Mouse (Mus musculus) lung, adult 2 months (tissue): ENCODE results near the gene Nedd4. TPM values are rescaled to one million over a fixed set of nuclear protein-coding genes. Genes with fewer than 3 reads are reported as not detected.
"Not testable (repeated sequence)": the region's sequence is repeated elsewhere in the genome, so short reads cannot be mapped to it uniquely, and the experiment has no call there.

Source experiments
- DNase-seq: peaks from one replicate; pipeline ENCODE4 v3.0.0; 2022
- H3K4me1 ChIP-seq: fragments of 200-500 bp; 2 replicates; pipeline ENCODE4 v1.6.1; 2011; ENCODE audit warnings: low read length; ENCODE audit not compliant: control insufficient read depth, insufficient read depth
- H3K4me3 ChIP-seq: fragments of 200-500 bp; replicated peaks from 2 replicates; pipeline ENCODE3; 2011; ENCODE audit warnings: low read depth, mild to moderate bottlenecking, control low read depth, low read length; ENCODE audit errors: extremely low read depth
- CTCF ChIP-seq: fragments of 200-500 bp; IDR thresholded peaks from 2 replicates; pipeline ENCODE4 v1.5.1; 2011; ENCODE audit warnings: mild to moderate bottlenecking, low read length, control low read depth; ENCODE audit not compliant: insufficient read depth
- POLR2A ChIP-seq: fragments of 200-500 bp; IDR thresholded peaks from 2 replicates; pipeline ENCODE4 v1.6.1; 2011; ENCODE audit warnings: low read depth, mild to moderate bottlenecking, control low read depth, low read length, borderline replicate concordance; ENCODE audit errors: extremely low read depth
- WGBS: fragments of 180-500 bp; shearing (Covaris S2); methylation state at CpG from one replicate; pipeline ENCODE4 v1.1.7; 2018; 5-methylcytosine and 5-hydroxymethylcytosine counted together
- polyA plus RNA-seq: library from polyadenylated mRNA; depleted of rRNA; stranded (reverse); fragments of >200 nt; gene quantifications from 2 replicates; pipeline ENCODE4 v1.2.3, GENCODE M21; 2012

The Nedd4 gene
- polyA plus RNA-seq, 1 experiment = 165 TPM

DNA sequence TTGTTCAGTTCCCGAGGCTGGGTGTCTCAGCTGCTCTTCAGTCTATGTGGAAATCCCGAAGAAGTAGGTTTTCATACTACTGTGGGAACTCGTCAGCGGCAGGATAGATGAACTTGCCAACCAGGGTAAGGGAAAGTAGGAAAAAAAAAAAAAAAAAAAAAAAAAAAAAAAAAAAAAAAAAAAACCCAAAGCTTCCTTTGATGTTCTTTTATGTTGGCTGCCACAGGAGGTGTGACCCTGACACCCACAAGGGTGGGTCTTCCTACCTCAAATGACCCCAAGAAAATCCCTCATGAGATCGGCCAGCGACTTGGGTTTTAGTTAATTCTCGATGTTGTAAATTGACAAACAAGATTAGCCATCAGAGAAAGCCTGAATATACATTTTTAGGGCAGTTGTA is 25.6 kb upstream of the Nedd4 start:
- DNase-seq = no peak
- 75% methylated on average over 7 of the region's 7 CpGs for WGBS
- H3K4me3 ChIP-seq = no peak overlapping the region
- TF ChIP-seq CTCF (no peak), POLR2A (no peak)
- peaks cover 12% of the 10 kb centered on the region for H3K4me1 ChIP-seq

DNA sequence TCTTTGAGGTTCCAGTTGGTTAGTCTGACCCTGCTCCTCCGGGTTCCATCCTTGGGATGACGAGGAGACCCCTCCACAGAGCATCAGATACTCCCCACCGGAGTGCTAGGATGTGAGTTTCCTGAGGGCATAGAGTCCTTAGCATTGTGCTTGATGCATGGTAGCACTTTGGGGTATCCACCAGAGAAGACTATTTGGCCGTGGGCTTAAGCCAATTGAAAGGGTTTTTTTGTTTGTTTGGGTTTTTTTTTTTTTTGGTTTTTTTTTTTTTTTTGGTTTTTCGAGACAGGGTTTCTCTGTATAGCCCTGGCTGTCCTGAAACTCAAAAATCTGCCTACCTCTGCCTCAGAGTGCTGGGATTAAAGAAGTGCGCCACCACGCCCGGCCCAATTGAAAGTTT is 24.9 kb upstream of the Nedd4 start:
- 82% methylated on average over 8 of the region's 8 CpGs for WGBS
- Histone ChIP-seq H3K4me1 (peaks cover 12% of the 10 kb centered on the region), H3K4me3 (no peak overlapping the region)
- no peak for DNase-seq
- TF ChIP-seq POLR2A = no peak
- TF ChIP-seq CTCF = no peak

DNA sequence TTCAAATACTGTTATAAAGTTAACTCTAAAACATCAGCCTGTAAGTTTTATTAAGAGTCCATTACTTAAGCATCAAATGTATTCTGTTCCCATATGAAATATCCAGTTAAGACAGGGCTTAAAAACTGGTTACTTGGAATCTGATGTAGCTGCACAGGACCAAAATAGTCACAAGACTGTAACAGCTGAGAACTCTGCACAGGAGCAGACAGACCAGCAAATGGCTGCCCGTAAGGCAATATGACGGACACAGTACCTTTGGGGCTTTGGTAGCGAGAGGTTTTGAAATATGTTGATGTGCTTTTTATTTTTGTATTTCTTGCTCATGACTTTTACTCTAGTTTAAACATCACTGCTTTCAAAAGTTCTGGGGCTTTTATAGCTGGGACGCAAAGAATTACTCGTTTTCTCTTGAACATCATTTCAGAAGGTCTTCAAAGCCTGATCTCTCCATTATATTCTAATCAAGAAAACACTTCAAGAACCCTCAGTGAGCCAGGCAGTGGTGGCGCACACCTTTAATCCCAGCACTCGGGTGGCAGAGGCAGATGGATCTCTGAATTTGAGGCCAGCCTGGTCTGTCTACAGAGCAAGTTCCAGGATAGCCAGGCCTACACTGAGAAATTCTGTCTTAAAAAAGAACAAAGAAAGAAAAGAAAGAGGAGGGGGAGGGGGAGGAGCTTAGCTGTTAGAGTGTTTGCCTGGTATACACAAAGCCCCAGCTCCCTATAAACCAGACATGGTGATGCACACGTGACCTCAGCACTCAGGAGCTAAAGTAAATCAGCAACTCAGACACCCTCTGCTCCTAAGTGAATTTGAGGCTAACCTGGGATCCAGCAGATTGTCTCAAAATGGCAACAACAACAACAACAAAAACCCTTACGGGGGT is 22.9 kb upstream of the Nedd4 start:
- no peak for DNase-seq
- TF ChIP-seq CTCF (no peak), POLR2A (no peak)
- Histone ChIP-seq H3K4me3 (peak overlapping the region; percentile 59), H3K4me1 (peaks cover 19% of the 10 kb centered on the region)
- 53% methylated on average over 9 of the region's 9 CpGs for WGBS

DNA sequence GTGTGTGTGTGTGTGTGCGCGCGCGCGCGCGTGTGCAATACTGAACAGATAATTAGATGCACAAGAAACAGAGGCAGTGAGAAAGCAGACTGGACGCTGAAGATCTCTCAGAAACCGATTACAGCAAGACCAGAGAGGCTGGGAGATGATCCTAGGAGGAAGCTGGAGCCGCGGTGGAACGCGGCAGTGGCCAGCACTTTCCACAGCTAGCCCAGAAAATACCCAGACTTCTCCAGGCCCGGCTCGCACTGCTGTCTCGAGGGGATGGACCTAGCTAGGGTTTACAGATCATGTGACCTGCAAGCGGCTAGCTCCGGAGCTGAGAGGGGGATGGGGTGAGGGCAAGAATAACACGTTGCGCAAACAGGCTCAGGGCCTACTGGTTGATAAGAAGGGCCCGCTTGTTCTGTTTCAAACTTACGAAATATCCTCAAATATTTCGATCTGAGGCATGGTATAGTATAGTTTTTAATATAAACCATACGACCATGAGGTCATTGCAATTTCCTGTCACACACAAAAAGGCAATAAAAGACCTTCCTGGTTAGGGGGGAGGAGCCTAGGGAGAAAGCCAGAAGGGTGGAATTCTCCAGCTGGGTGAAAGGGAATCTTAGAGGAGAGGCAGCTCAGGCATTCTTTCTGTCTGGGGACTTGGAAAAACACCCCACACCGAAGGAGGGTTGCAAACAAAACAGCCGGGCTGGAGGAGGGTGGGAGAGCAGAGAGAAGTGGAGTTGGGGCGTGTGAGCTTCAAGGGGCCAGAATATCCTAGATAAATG is 22.1 kb upstream of the Nedd4 start:
- WGBS = 4% methylated on average over 27 of the region's 27 CpGs
- peak overlapping the region; percentile 59 for H3K4me3 ChIP-seq
- peak; percentile 81 for DNase-seq
- H3K4me1 ChIP-seq = peaks cover 19% of the 10 kb centered on the region
- TF ChIP-seq POLR2A = peak; percentile 75; the same call in 1 of the 2 replicates
- TF ChIP-seq CTCF = no peak

DNA sequence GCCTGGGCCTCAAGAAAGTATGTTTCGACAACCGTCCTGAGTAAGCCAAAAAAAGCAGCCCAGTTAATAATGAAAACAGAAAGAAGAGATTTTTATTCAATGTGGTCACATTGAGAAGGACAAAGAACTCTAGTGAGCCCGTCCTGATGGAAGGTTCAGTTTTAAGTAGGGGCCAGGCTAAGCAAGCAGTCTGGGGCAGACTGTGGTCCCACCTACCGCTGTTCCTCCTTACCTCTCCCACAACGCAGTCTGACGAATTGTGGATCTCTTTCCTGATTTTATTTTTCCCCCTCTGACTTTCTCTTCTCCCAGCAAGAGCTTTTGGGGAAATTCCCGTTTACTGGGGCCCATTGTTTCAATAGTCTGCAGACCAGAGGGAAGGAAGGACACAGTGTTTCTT is 21.5 kb upstream of the Nedd4 start:
- 20% methylated on average over 7 of the region's 7 CpGs for WGBS
- H3K4me3 ChIP-seq = no peak overlapping the region

DNA sequence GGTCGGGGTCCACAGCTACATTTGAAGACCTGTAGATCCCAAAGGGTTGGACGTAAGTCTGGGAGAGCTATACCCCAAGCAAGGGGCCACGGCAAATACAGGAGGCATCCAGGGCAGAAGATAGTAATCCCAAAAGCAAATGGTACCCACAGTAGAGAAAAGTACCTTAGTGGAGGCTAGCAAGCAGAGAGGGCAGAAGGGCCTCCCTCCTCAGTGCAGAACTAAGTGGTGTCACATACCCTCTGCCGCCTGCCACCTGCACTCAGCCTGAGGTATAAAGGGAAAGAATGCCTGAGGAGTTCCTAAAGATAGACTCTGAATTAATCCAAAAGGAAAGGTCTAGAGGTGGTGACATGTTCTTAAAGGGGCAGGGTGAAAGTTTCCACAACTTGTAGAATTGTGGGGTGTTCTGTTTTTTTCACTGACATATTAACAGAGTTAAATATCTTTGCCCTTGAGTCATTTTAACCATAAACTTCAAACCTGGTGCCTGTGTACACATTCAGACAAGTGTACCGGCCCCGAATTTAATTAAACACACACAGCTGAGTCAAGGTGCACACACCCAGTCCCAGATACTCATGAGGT is 21.0 kb upstream of the Nedd4 start:
- DNase-seq = peak; percentile 48
- H3K4me3 ChIP-seq = no peak overlapping the region
- 52% methylated on average over 6 of the region's 6 CpGs for WGBS
- TF ChIP-seq POLR2A (no peak), CTCF (no peak)
- peaks cover 19% of the 10 kb centered on the region for H3K4me1 ChIP-seq

More for the DNA sequence above, 21.5 kb upstream of the Nedd4 start:
- H3K4me1 ChIP-seq = peaks cover 19% of the 10 kb centered on the region
- no peak for DNase-seq
- TF ChIP-seq POLR2A (no peak), CTCF (no peak)

DNA sequence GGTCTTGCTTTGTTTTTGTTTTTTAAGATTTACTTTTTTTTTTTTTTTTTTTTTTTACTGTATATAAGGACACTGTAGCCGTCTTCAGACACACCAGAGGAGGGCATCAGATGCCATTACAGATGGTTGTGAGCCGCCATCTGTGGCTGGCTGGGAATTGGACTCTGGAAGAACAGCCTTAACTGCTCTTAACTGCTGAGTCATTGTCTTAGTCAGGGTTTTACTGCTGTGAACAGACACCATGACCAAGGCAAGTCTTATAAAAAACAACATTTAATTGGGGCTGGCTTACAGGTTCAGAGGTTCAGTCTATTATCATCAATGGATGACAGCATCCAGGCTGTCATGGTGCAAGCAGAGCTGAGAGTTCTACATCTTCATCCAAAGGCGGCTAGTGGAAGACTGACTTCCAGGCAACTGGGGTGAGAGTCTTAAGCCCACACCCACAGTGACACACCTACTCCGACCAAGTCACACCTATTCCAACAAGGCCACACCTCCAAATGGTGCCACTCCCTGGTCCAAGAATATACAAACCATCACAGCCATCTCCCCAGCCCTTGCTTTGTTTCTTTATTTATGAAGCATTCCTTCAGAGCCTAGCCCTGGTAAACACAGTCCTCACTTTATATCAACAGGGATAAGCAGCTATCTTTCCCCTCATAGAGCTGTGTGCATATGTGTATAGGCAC is 19.2 kb upstream of the Nedd4 start:
- peaks cover 19% of the 10 kb centered on the region for H3K4me1 ChIP-seq
- WGBS = 80% methylated on average over 4 of the region's 4 CpGs
- DNase-seq, H3K4me3 ChIP-seq: not testable (repeated sequence)

DNA sequence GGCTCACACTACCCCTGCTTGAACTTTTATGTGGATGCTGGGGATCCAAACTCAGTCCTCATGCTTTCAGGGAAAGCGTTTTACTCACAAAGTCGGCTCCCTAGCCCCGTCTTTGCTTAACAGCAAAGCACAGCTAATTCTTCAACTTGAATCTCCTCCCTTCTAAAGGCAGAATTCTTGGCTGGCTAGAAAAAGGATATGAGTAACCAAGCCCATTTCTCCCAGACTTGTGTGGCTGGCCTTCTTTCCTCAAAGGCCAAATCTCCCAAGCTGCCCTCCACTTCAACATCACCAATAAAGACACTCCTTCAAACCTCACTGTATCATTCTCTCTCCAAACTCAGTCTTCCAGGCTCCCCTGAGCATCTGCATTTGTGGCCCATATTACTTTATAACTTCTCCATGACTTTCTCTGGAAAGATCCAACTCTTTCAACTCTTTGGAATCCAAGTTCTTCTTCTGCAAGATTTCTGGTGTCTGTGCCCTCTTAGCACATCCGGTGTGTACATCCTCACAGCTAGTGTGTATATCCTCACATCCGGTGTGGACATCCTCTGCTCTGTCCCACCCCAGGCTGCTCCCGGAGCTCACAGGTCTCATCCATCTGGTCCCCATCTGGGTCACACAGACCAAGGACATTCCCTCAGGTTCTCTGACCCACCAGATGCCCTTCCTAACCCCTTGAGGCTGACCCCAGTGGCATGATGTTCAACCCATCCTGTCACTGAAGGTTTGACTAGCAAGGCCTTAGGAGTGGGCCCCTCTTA is 18.3 kb upstream of the Nedd4 start:
- Histone ChIP-seq H3K4me1 (peaks cover 19% of the 10 kb centered on the region), H3K4me3 (no peak overlapping the region)
- TF ChIP-seq CTCF (no peak), POLR2A (no peak)
- 39% methylated on average over 6 of the region's 6 CpGs for WGBS
- no peak for DNase-seq
